Mouse (Mus musculus): Measurements from ENCODE around the gene Stac.

Gene Stac

GRCm38 (mm10) chr9:111514586-111515473 lies 175.3 kb downstream of the Stac start:
- in situ Hi-C loops (cut with MboI, MseI), result no loop called here
